Mouse (Mus musculus) liver, embryonic 16.5 days (tissue): Measurements from ENCODE around the gene Cd82. TPM values are rescaled to one million over a fixed set of nuclear protein-coding genes. Genes with fewer than 3 reads are reported as not detected.

Experiments
- ATAC-seq: fragments of 200-750 bp; cut with Nextera tagmentation; 2 replicates; pipeline ENCODE4 v1.8.0; 2017; ENCODE audit warnings: low read depth, mild to moderate bottlenecking, moderate number of reproducible peaks, moderate library complexity
- H3K27ac ChIP-seq: fragments of 300-500 bp; sonication (generic); 2 replicates; pipeline ENCODE4 v1.5.1; 2014; ENCODE audit warnings: mild to moderate bottlenecking, low read length
- H3K27me3 ChIP-seq: fragments of 300-500 bp; sonication (generic); 2 replicates; pipeline ENCODE4 v1.6.1; 2014; ENCODE audit warnings: low read depth, low read length, mixed read lengths; ENCODE audit not compliant: control insufficient read depth, insufficient read depth
- H3K36me3 ChIP-seq: fragments of 300-500 bp; sonication (generic); 2 replicates; pipeline ENCODE4 v1.6.1; 2014; ENCODE audit warnings: mild to moderate bottlenecking; ENCODE audit not compliant: control insufficient read depth, insufficient read depth
- H3K4me1 ChIP-seq: fragments of 300-500 bp; sonication (generic); 2 replicates; pipeline ENCODE4 v1.6.1; 2014; ENCODE audit warnings: low read depth, low read length, mixed read lengths; ENCODE audit not compliant: control insufficient read depth
- H3K4me2 ChIP-seq: fragments of 300-500 bp; sonication (generic); 2 replicates; pipeline ENCODE4 v1.6.1; 2014; ENCODE audit warnings: low read depth, low read length, mixed read lengths
- H3K4me3 ChIP-seq: fragments of 300-500 bp; sonication (generic); 2 replicates; pipeline ENCODE4 v1.5.1; 2014; ENCODE audit warnings: low read depth, mild to moderate bottlenecking, low read length
- H3K9ac ChIP-seq: fragments of 300-500 bp; sonication (generic); 2 replicates; pipeline ENCODE4 v1.6.1; 2014; ENCODE audit warnings: low read depth, low read length
- H3K9me3 ChIP-seq: fragments of 300-500 bp; sonication (generic); replicated peaks from 2 replicates; pipeline ENCODE4 v1.6.1; 2016; ENCODE audit warnings: low read length; ENCODE audit not compliant: control insufficient read depth
- WGBS: fragments of 180-500 bp; shearing (Covaris S2); extraction: QIAGEN DNeasy Blood & Tissue Kit; methylation state at CpG from one replicate; pipeline ENCODE4 v1.1.7; 2014; ENCODE audit not compliant: insufficient replicate concordance; 5-methylcytosine and 5-hydroxymethylcytosine counted together
- polyA plus RNA-seq: library from polyadenylated mRNA; unstranded; fragments of >200 nt; fragmentation: Nextera tagmentation; extraction: Ambion mirVana; gene quantifications from 2 replicates; pipeline ENCODE4 v1.2.1, GENCODE M21; 2015

Gene Cd82
- polyA plus RNA-seq, 1 experiment from 2014 or later = 112 TPM

- Histone ChIP-seq H3K27ac (no peak overlapping the region), H3K4me2 (no peak overlapping the region), H3K9ac (no peak overlapping the region), H3K4me1 (peaks cover 6% of the 10 kb centered on the region; the same call in 1 of the 2 replicates), H3K4me3 (no peak overlapping the region), H3K27me3 (no peaks in the 10 kb centered on the region), H3K9me3 (no peaks in the 10 kb centered on the region), H3K36me3 (peaks cover 14% of the 10 kb centered on the region)
- ATAC-seq = no peak
- 17% methylated on average over 8 of the region's 8 CpGs for WGBS
These were observed 44.5 kb downstream of the Cd82 start for GRCm38 (mm10) chr2:93418396-93418795.

DNA sequence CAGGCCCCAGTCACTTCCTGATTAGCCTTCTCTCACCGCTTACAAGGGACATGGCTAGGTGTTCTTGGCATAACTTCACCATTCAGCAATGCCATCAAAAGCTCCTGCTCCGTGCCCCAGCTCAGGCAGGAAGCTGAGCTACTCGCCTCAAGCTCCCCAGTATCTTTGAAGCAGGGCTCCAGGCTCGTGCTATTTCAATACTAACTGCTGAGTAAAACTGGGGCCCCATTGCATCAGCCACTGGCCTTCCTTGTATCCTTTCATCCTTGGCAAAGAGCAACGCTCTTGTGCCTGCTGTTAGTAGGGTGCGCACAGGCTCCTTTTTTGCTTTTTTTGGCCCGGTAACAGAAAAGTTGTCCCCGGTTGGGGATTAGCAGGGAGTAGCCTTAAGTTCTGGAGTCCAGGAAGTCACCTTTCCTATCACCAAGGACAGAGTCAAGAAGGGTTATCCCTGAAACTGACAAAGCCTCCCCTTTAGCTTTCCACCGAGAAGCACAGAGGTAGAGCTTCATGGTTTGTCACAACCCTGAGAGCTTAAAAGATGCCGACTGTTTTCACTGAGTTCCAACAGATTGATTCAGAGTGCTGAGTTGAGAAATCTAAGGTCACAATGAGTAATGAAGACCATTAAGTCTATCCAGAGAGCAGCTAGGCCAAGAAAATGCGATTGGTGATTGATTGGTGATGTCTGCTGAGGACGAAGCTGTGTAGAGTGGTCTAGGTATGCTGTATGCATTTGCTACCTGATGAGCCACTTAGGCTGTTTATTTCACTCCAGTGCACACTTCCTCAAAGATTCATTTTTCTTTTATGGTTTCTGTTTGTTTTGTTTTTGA is 45.8 kb downstream of the Cd82 start:
- Histone ChIP-seq H3K36me3 (peaks cover 14% of the 10 kb centered on the region), H3K9me3 (no peaks in the 10 kb centered on the region), H3K27me3 (no peaks in the 10 kb centered on the region), H3K4me3 (no peak overlapping the region), H3K9ac (no peak overlapping the region; the same call in 1 of the 2 replicates), H3K4me1 (peaks cover 10% of the 10 kb centered on the region), H3K4me2 (no peak overlapping the region), H3K27ac (no peak overlapping the region; the same call in 1 of the 2 replicates)
- 67% methylated on average over 12 of the region's 12 CpGs for WGBS
- no peak for ATAC-seq

DNA sequence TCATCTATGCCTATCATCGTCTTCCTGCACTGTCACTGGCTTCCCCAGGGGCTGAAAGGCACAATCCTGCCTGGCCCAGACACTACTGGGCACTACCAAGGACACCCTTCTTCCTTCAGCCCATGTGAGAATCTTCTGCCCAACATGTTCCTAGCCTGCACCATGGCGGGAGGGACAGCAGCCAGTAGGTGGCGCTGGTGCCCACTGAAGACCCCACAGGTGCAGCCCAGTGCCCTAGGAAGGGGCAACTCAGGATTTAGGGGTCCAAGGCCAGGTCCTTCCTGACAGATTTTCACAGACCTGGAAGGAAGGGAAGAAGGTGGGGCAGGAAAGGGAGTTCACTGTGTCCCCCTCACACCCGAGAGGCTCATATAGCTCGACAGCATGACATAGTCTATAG is 47.7 kb downstream of the Cd82 start:
- no peak overlapping the region for H3K27ac ChIP-seq
- WGBS = 43% methylated on average over 5 of the region's 5 CpGs
- H3K9me3 ChIP-seq = no peaks in the 10 kb centered on the region
- ATAC-seq = 0 out of 2 replicates have a peak, but pooled peaks have one; percentile 17
- H3K36me3 ChIP-seq = peaks cover 8% of the 10 kb centered on the region
- H3K9ac ChIP-seq = no peak overlapping the region
- peaks cover 15% of the 10 kb centered on the region for H3K4me1 ChIP-seq
- H3K4me3 ChIP-seq = no peak overlapping the region
- H3K4me2 ChIP-seq = no peak overlapping the region
- H3K27me3 ChIP-seq = no peaks in the 10 kb centered on the region

DNA sequence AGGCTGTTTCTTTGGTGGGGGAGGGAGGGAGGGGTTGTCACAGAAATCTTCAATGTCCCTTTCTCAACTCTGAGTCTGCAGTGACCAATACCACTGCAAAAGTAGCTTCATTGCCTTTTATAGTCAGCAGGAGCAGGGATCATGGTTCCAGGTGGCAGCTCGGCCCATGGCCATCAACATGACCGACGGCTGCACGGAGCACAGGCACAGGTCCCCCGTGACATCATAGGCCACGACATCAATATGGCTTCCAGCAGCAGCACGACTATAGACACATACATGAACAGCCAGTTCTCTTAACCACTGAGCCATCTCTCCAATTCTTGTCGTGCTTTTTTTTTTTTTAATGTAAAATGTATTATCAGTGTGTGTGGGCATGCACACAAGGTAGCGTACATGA is 48.8 kb downstream of the Cd82 start:
- no peak for ATAC-seq
- WGBS = 77% methylated on average over 9 of the region's 9 CpGs

DNA sequence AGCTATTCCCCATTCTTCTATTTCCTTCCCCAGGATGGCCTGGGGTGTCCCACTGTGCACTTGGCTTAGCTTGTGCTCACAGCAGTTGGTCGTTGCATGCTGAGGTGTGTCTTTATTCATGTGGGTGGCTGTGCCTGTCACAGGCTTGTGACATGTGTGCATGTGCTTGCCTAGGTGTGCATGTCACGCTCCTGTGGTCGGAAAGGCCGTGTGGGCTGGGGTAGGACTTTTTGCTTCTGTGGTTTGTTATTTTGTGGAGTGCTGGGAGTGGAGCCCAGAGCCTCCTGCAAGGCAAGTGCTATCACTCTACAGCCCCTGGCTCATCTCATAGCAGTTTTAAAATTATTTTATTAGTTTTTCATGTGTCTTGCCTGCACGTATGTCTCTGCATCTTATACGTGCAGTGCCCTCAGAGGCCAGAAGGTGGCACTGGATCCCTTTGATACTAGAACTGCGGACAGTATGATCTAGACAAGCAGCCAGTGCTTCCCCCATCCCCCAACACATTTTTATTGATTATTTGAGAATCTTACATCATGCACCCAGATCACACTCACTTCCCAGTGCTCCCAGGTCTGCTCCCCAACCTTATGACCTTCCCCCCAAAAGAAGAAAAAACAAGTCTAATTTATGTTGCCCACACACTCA is 49.4 kb downstream of the Cd82 start:
- Histone ChIP-seq H3K27me3 (no peaks in the 10 kb centered on the region), H3K9ac (no peak overlapping the region), H3K9me3 (no peaks in the 10 kb centered on the region), H3K4me1 (peaks cover 15% of the 10 kb centered on the region), H3K27ac (no peak overlapping the region), H3K4me2 (no peak overlapping the region), H3K4me3 (no peak overlapping the region), H3K36me3 (no peaks in the 10 kb centered on the region)
- 46% methylated on average over 7 of the region's 7 CpGs for WGBS
- ATAC-seq = no peak

More for the DNA sequence above, 48.8 kb downstream of the Cd82 start:
- Histone ChIP-seq H3K4me2 (no peak overlapping the region), H3K27me3 (no peaks in the 10 kb centered on the region), H3K9me3 (no peaks in the 10 kb centered on the region), H3K4me1 (peaks cover 15% of the 10 kb centered on the region), H3K4me3 (no peak overlapping the region), H3K27ac (no peak overlapping the region), H3K9ac (no peak overlapping the region), H3K36me3 (no peaks in the 10 kb centered on the region)

GRCm38 (mm10) chr2:93412101-93412500 is 50.8 kb downstream of the Cd82 start:
- Histone ChIP-seq H3K4me1 (peaks cover 15% of the 10 kb centered on the region), H3K27me3 (no peaks in the 10 kb centered on the region), H3K9me3 (no peaks in the 10 kb centered on the region), H3K36me3 (no peaks in the 10 kb centered on the region), H3K4me2 (no peak overlapping the region), H3K9ac (no peak overlapping the region), H3K27ac (no peak overlapping the region), H3K4me3 (no peak overlapping the region)
- peak; percentile 22; the same call in 1 of the 2 replicates for ATAC-seq
- 29% methylated on average over 4 of the region's 4 CpGs for WGBS

GRCm38 (mm10) chr2:93410899-93411570 is 51.9 kb downstream of the Cd82 start:
- Histone ChIP-seq H3K27ac (no peak overlapping the region), H3K27me3 (no peaks in the 10 kb centered on the region), H3K4me2 (no peak overlapping the region), H3K36me3 (no peaks in the 10 kb centered on the region), H3K4me1 (peaks cover 10% of the 10 kb centered on the region), H3K9me3 (no peaks in the 10 kb centered on the region), H3K9ac (no peak overlapping the region), H3K4me3 (no peak overlapping the region)
- 36% methylated on average over 12 of the region's 12 CpGs for WGBS
- no peak for ATAC-seq

GRCm38 (mm10) chr2:93405017-93405425 is 57.9 kb downstream of the Cd82 start:
- Histone ChIP-seq H3K4me2 (no peak overlapping the region), H3K4me3 (no peak overlapping the region), H3K9me3 (no peaks in the 10 kb centered on the region), H3K9ac (no peak overlapping the region), H3K36me3 (no peaks in the 10 kb centered on the region), H3K27ac (no peak overlapping the region), H3K27me3 (no peaks in the 10 kb centered on the region), H3K4me1 (no peaks in the 10 kb centered on the region)
- WGBS = 66% methylated on average over 7 of the region's 7 CpGs
- no peak for ATAC-seq
